Mouse (Mus musculus): ENCODE measurements at regions not wholly inside any gene's neighbourhood (a gene's known extent, or its start where the extent isn't known, plus 50 kb on each side); places are given as distances from the start of the nearest gene placed in this dataset.

GRCm38 (mm10) chr5:133365771-133366170, 733.7 kb upstream of the Castor2 start:
- no peak overlapping the region for H3K9ac ChIP-seq

GRCm38 (mm10) chr5:133347516-133347915, 752.0 kb upstream of the Castor2 start:
- H3K36me3 ChIP-seq: no peaks in the 10 kb centered on the region
- H3K4me3 ChIP-seq (replicated peaks): no peak overlapping the region
- H3K4me2 ChIP-seq: no peak overlapping the region
- 78% methylated on average over 3 of the region's 3 CpGs for WGBS (ENCODE audit: insufficient replicate concordance)
- no peak overlapping the region for H3K27ac ChIP-seq
- H3K9me3 ChIP-seq (replicated peaks): no peaks in the 10 kb centered on the region
- H3K9ac ChIP-seq: no peak overlapping the region
- H3K4me1 ChIP-seq (replicated peaks): no peaks in the 10 kb centered on the region
- no peaks in the 10 kb centered on the region for H3K27me3 ChIP-seq
- no peak for ATAC-seq (ENCODE audit: low read depth)
- no peak for DNase-seq

More at GRCm38 (mm10) chr5:133365771-133366170, 733.7 kb upstream of the Castor2 start:
- Histone ChIP-seq H3K27ac (no peak overlapping the region), H3K4me1 (replicated peaks) (no peaks in the 10 kb centered on the region), H3K4me3 (replicated peaks) (no peak overlapping the region), H3K4me2 (no peak overlapping the region), H3K27me3 (no peaks in the 10 kb centered on the region), H3K36me3 (no peaks in the 10 kb centered on the region), H3K9me3 (replicated peaks) (peaks cover 2% of the 10 kb centered on the region; the same call in 1 of the 2 replicates)
- no peak for DNase-seq
- no peak for ATAC-seq (ENCODE audit: low read depth)
- WGBS (ENCODE audit: insufficient replicate concordance): 62% methylated on average over 3 of the region's 3 CpGs

GRCm38 (mm10) chr5:133341973-133342372, 757.5 kb upstream of the Castor2 start:
- H3K9me3 ChIP-seq (replicated peaks): peaks cover 4% of the 10 kb centered on the region; the same call in 1 of the 2 replicates
- H3K27ac ChIP-seq: no peak overlapping the region
- 59% methylated on average over 3 of the region's 3 CpGs for WGBS (ENCODE audit: insufficient replicate concordance)
- no peak overlapping the region for H3K9ac ChIP-seq
- no peak overlapping the region for H3K4me2 ChIP-seq
- H3K27me3 ChIP-seq: no peaks in the 10 kb centered on the region
- H3K36me3 ChIP-seq: no peaks in the 10 kb centered on the region
- no peak overlapping the region for H3K4me3 ChIP-seq (replicated peaks)
- no peaks in the 10 kb centered on the region for H3K4me1 ChIP-seq (replicated peaks)
- no peak for ATAC-seq (ENCODE audit: low read depth)
- no peak for DNase-seq

- no peak for ATAC-seq (ENCODE audit: low read depth)
- Histone ChIP-seq H3K27me3 (no peaks in the 10 kb centered on the region), H3K4me1 (replicated peaks) (no peaks in the 10 kb centered on the region), H3K9ac (no peak overlapping the region), H3K36me3 (no peaks in the 10 kb centered on the region), H3K4me2 (no peak overlapping the region), H3K27ac (no peak overlapping the region), H3K4me3 (replicated peaks) (no peak overlapping the region), H3K9me3 (replicated peaks) (no peaks in the 10 kb centered on the region)
- DNase-seq: no peak
- WGBS (ENCODE audit: insufficient replicate concordance): 18% methylated on average over 2 of the region's 2 CpGs
Observed at GRCm38 (mm10) chr5:133320626-133321025, 777.5 kb upstream of the Auts2 start.

DNA sequence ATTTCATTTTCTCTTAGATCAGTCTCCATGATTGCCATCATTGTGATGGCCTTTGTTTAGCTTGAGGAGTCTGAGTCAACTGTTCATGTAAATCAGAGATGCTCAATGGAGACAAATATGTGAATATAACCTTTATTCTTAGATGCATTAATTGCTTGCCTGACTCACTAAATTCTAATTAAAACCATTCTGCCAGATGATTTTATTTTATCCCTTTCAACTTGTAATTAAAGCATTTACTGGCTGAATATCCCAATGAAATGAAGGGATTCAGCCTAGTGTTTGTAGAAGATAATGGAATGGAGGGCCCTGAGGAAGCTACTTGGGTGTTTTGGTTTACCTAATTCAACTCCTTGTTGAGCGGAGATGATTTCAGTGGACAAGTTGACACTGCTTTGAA, 777.1 kb upstream of the Auts2 start:
- H3K4me1 ChIP-seq (replicated peaks): no peaks in the 10 kb centered on the region
- H3K27me3 ChIP-seq: no peaks in the 10 kb centered on the region
- no peak overlapping the region for H3K4me3 ChIP-seq (replicated peaks)
- DNase-seq: no peak
- WGBS (ENCODE audit: insufficient replicate concordance): 66% methylated on average over 1 of the region's 1 CpGs
- no peaks in the 10 kb centered on the region for H3K9me3 ChIP-seq (replicated peaks)
- no peak overlapping the region for H3K27ac ChIP-seq
- H3K36me3 ChIP-seq: no peaks in the 10 kb centered on the region
- no peak overlapping the region for H3K9ac ChIP-seq
- no peak overlapping the region for H3K4me2 ChIP-seq
- no peak for ATAC-seq (ENCODE audit: low read depth)

GRCm38 (mm10) chr5:133314031-133314430, 770.9 kb upstream of the Auts2 start:
- Histone ChIP-seq H3K4me3 (replicated peaks) (no peak overlapping the region), H3K9me3 (replicated peaks) (peaks cover 2% of the 10 kb centered on the region; the same call in 1 of the 2 replicates), H3K36me3 (no peaks in the 10 kb centered on the region), H3K27me3 (no peaks in the 10 kb centered on the region), H3K4me2 (no peak overlapping the region), H3K27ac (no peak overlapping the region), H3K4me1 (replicated peaks) (no peaks in the 10 kb centered on the region), H3K9ac (no peak overlapping the region)
- no peak for ATAC-seq (ENCODE audit: low read depth)
- WGBS (ENCODE audit: insufficient replicate concordance): 56% methylated on average over 7 of the region's 7 CpGs
- DNase-seq: no peak

GRCm38 (mm10) chr5:133310979-133311890, 768.1 kb upstream of the Auts2 start:
- Histone ChIP-seq H3K27ac (no peak overlapping the region), H3K9ac (no peak overlapping the region), H3K36me3 (no peaks in the 10 kb centered on the region), H3K4me1 (replicated peaks) (no peaks in the 10 kb centered on the region), H3K4me2 (no peak overlapping the region), H3K4me3 (replicated peaks) (no peak overlapping the region), H3K27me3 (no peaks in the 10 kb centered on the region), H3K9me3 (replicated peaks) (peaks cover 2% of the 10 kb centered on the region; the same call in 1 of the 2 replicates)
- WGBS (ENCODE audit: insufficient replicate concordance): 46% methylated on average over 6 of the region's 6 CpGs
- no peak for DNase-seq
- ATAC-seq (ENCODE audit: low read depth): no peak

- H3K36me3 ChIP-seq: no peaks in the 10 kb centered on the region
- H3K4me2 ChIP-seq: no peak overlapping the region
- H3K4me1 ChIP-seq (replicated peaks): no peaks in the 10 kb centered on the region
- no peak overlapping the region for H3K27ac ChIP-seq
- H3K27me3 ChIP-seq: no peaks in the 10 kb centered on the region
- H3K9ac ChIP-seq: no peak overlapping the region
- DNase-seq: no peak
- no peaks in the 10 kb centered on the region for H3K9me3 ChIP-seq (replicated peaks)
- no peak overlapping the region for H3K4me3 ChIP-seq (replicated peaks)
- 76% methylated on average over 7 of the region's 7 CpGs for WGBS (ENCODE audit: insufficient replicate concordance)
- no peak for ATAC-seq (ENCODE audit: low read depth)
Observed at GRCm38 (mm10) chr5:133267887-133268286, 724.7 kb upstream of the Auts2 start.

DNA sequence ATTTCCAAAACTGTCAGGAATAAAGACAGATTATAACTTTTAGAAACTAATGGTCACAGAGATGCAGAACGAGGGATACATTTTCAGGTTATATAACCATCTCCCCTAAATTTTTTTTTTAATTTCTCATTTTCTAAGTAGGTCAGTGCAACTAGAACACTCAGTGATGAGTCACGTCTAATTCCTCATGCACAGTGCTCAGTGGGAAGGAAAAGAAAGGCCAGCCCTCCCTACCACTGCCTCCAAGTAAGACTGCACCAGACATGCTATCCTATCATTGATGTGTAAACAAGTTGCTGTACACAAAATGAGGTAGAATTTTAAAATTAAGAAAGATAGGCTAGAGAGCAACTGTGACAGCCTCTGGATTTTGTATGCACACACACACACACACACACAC, 724.2 kb upstream of the Auts2 start:
- Histone ChIP-seq H3K9me3 (replicated peaks) (no peaks in the 10 kb centered on the region), H3K27me3 (no peaks in the 10 kb centered on the region), H3K27ac (no peak overlapping the region), H3K4me2 (no peak overlapping the region), H3K4me1 (replicated peaks) (no peaks in the 10 kb centered on the region), H3K36me3 (no peaks in the 10 kb centered on the region), H3K4me3 (replicated peaks) (no peak overlapping the region), H3K9ac (no peak overlapping the region)
- DNase-seq (no peak), ATAC-seq (ENCODE audit: low read depth) (no peak)
- 58% methylated on average over 2 of the region's 2 CpGs for WGBS (ENCODE audit: insufficient replicate concordance)

- Histone ChIP-seq H3K9ac (no peak overlapping the region), H3K9me3 (replicated peaks) (no peaks in the 10 kb centered on the region), H3K27me3 (no peaks in the 10 kb centered on the region), H3K36me3 (no peaks in the 10 kb centered on the region), H3K4me1 (replicated peaks) (no peaks in the 10 kb centered on the region), H3K4me3 (replicated peaks) (no peak overlapping the region), H3K4me2 (no peak overlapping the region), H3K27ac (no peak overlapping the region)
- no peak for DNase-seq
- 69% methylated on average over 7 of the region's 7 CpGs for WGBS (ENCODE audit: insufficient replicate concordance)
- no peak for ATAC-seq (ENCODE audit: low read depth)
Observed at GRCm38 (mm10) chr5:133264976-133265375, 721.8 kb upstream of the Auts2 start.

GRCm38 (mm10) chr5:133218801-133219200, 675.7 kb upstream of the Auts2 start:
- Histone ChIP-seq H3K4me3 (replicated peaks) (no peak overlapping the region), H3K36me3 (no peaks in the 10 kb centered on the region), H3K27ac (no peak overlapping the region), H3K27me3 (no peaks in the 10 kb centered on the region), H3K4me2 (no peak overlapping the region), H3K9ac (no peak overlapping the region), H3K4me1 (replicated peaks) (no peaks in the 10 kb centered on the region), H3K9me3 (replicated peaks) (peaks cover 8% of the 10 kb centered on the region; the same call in 1 of the 2 replicates)
- DNase-seq (no peak), ATAC-seq (ENCODE audit: low read depth) (no peak)
- 42% methylated on average over 3 of the region's 3 CpGs for WGBS (ENCODE audit: insufficient replicate concordance)

DNA sequence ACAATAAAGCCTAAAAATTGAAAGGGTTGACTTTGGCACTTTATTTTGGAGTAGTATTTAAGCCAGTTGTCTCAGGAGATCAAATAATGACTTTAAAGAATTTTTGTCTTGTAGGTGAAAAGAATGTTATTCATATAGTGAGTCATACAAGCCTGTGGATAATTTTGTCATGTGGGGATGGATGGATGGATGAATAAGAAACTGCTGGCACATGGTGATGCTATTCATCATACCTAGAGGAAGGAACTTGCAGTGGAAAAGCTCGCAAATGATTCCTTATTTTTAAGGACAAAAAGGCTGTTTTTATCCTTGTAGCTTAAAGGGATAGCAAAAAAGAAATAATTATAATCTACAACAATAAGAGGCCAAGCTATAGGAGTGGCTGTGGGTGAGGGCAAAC, 655.4 kb upstream of the Auts2 start:
- DNase-seq: no peak
- Histone ChIP-seq H3K9me3 (replicated peaks) (no peaks in the 10 kb centered on the region), H3K9ac (no peak overlapping the region), H3K4me2 (no peak overlapping the region), H3K27me3 (no peaks in the 10 kb centered on the region), H3K27ac (no peak overlapping the region), H3K36me3 (no peaks in the 10 kb centered on the region), H3K4me3 (replicated peaks) (no peak overlapping the region), H3K4me1 (replicated peaks) (no peaks in the 10 kb centered on the region)
- no peak for ATAC-seq (ENCODE audit: low read depth)
- 35% methylated on average over 1 of the region's 1 CpGs for WGBS (ENCODE audit: insufficient replicate concordance)

Data from liver, embryonic 13.5 days (tissue).